Mouse (Mus musculus) layer of hippocampus, postnatal 14 days (tissue): ENCODE results near the gene Tnfsf13. TPM values are rescaled to one million over a fixed set of nuclear protein-coding genes. Genes with fewer than 3 reads are reported as not detected.
"Not testable (repeated sequence)": the region's sequence is repeated elsewhere in the genome, so short reads cannot be mapped to it uniquely, and the experiment has no call there.

ENCODE experiments used
- DNase-seq, 2 experiments: peaks; one replicate each; pipeline ENCODE4 v3.0.0; 2021 to 2022; ENCODE audit warnings: low spot score in 2 of 2, mixed read lengths in 1 of 2
- long read RNA-seq, 2 experiments: library from polyadenylated mRNA; stranded (forward); transcript quantifications; one replicate each; pipeline ENCODE4 v2.0.0; 2021
- total RNA-seq, 2 experiments: library from RNA; stranded (reverse); gene quantifications; 2 replicates each; pipeline ENCODE4 v1.2.3; 2021

Gene Tnfsf13
- 1 to 10 TPM in 1 of 2 experiments, under 1 TPM in 1; 0.88 to 1.1 TPM for total RNA-seq
- long read RNA-seq, experiment 1: 0 reads
- long read RNA-seq, experiment 2: 0 reads

DNA sequence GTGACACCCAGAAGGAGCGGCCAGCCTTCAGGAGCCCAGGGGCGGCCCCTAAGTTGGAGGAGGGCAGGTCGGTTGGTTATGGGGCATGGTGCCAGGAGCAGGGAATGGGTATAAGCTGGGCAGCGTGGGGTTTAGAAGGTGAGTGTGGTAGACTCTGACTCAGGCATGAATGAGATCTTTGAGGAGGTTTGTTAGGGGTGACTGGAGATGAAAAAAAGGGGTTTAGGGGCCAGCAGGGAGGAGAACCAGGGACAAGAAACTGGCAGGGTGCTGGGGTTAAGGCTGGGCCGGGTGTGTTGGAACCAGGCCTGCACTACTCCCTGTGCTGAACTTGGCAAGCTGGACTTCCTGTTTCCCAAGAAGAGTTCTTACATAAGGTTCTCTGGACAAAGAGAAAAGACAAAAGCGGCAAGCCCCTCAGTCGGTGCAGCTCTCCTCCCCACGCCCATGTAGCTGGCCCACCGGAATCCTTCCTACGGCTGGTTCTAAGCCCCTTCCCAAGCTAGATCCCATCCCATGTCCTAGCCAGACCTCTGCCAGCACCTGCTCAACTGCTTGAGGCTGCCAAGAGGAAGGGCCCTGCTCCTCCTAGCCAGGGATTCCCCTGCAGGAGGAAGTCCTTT, at the start of gene Tnfsf13:
Gene Tnfsf13, minus strand, starts transcription at position 259 of the 623 bp plus-strand sequence.
- peak in 1 of 2 experiments; percentile 77 for DNase-seq

DNA sequence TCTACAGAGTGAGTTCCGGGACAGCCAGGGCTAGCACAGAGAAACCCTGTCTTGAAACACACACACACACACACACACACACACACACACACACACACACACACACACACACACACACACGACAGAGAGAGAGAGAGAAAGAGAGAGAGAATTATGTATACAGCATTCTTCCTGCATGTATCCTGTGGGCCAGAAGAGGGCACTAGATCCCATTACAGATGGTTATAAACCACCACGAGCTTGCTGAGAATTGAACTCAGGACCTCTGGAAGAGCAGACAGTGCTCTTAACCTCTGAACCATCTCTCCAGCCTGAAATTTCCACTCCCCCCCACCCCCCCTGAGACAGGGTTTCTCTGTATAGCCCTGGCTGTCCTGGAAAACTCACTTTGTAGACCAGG, 45.8 kb upstream of the Tnfsf13 start:
- not testable (repeated sequence) for DNase-seq

DNA sequence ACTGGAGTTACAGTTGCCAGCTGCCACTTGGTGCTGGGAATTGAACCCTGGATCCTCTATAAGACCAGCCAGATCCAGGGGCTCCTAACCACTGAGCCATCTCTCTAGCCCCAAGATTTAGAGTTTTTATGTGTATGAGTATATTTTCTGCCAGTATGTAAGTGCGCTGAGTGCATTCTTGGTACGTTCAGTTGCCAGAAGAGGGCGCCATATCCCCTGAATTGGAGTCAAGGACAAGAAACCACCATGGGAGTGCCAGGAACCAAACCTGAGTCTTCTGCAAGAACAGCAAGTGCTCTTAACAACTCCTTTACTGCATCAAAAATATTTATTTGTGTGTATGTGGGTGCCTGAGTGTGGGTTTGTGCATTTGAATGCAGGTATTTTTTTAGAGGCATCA, 43.5 kb upstream of the Tnfsf13 start:
- DNase-seq: peak in 1 of 2 experiments; percentile 29

DNA sequence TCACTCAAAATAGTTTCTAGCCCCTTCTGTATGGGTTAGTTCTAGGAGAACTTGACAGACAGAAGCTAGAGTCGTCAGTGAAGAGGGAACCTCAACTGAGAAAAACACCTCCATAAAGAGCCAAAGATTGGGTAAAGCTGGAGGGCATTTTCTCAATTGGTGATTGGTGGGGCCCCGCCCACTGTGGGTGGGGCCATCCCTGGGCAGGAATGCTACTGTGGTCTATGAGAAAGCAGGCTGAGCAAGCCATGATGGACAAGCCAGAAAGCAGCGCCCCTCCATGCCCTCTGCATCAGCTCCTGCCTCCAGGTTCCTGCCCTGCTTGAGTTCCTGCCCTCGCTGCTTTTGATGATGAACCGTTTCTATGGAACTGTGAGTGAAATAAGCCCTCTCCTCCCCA, 40.4 kb upstream of the Tnfsf13 start:
- no peak for DNase-seq

DNA sequence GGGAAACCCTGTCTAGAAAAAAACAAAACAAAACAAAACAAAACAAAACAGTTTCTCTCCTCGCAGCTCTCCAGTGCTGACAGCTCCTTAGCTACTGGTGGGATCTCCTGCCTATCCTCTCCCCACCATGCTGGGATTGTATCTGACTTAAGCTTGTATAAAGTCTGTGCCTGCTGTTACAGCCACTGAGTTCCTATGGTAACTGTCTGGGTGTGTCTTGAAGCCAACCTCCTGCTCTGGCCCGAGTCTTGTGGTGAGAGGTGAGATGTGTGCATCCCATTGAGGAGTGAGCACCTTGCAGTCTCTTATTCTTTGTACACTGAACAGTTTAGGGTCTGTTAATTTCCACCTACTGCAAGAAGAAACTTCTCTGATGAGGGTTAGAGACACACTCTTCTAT, 37.5 kb upstream of the Tnfsf13 start:
- no peak for DNase-seq

DNA sequence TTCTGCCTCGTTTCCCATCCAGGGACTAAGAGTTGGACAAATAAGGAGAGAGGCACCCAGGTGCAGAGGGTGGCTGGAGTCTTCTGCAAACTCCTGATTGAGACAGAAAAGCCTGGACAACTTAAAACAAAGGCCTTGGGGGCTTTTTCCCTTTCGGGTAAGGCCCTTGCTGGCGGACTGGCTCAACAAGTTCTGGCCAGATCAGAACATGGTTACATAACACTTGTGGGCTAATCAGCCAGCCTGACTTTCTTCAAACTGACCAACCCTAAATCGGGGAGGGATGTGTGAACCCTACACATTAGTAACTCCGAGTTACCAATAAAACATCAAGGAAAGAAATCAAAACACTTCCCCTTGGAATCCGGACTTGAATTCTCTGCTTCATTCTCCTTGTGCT, 35.3 kb upstream of the Tnfsf13 start:
- no peak for DNase-seq

DNA sequence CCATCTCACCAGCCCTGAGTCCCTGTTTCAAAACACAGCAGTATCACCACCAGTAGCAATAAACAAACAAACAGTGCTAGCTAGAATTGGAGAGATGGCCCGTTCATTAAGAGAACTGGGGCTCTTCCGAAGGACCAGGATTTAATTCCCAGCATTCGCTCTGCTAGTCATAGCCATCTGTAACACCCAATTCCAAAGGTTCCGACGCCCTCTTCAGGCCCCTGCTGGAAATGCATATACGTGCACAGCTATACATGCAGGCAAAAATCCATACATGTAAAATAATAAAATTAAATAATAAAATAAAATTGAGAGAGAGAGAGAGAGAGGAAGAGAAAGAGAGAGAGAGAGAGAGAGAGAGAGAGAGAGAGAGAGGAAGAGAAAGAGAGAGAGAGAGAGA, 33.8 kb upstream of the Tnfsf13 start:
- DNase-seq: no peak

DNA sequence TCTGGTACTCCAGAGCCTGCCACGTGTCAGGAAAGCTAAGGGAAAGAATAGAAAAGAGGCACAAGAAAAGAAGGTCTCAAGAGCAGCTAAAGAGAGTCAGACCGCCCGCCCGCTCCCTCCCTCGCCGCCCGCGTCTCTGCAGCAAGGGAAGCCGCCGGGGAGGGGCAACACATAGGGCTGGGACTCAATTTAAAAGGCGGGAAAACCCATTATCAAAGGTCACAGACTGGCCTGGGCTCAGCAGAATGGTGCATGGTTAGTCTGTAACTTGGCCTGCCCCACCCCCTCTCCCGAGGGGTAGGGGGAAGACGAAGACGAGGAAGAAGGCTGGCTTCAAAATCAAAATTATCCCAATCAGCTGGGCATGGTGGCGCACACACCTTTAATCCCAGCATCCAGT, 33.1 kb upstream of the Tnfsf13 start:
- DNase-seq: no peak

DNA sequence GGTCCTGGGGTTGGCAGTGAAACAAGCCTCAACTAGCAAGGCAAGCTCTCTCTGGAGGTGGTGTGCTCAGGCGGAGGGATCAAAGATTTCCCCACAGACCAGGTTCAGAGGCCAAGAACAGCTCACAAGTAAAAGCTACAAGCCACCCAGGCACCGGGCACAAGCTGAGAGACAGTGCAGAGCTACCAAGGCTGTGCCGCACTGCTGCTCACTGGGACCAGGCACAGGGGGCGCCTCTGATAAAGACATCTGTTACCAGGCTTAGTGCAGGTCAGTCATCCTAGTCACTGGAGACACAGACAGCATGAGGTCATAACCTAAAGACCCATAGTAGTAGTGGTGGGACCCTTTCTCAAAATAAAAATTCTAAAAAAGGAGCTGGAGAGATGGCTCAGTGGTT, 31.4 kb upstream of the Tnfsf13 start:
- no peak for DNase-seq

DNA sequence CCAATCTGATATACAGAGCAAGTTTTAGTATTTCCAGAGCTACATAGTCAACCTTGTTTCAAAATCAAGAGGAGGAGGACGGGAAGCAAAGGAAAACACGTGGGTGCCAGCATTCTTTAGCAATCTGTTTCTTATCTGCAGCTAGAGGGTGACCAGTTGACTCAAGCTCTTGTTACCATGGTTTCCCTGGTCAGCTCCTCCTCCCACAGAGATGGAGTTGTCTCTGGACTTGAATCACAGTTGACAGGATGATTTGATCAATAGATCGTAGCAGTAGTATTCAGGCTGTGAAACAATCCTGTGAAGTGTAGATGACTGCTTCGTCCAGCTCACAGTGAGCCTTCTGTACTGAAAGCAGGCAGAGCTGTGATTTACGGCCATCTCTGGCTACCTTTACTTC, 30.3 kb upstream of the Tnfsf13 start:
- DNase-seq: no peak

DNA sequence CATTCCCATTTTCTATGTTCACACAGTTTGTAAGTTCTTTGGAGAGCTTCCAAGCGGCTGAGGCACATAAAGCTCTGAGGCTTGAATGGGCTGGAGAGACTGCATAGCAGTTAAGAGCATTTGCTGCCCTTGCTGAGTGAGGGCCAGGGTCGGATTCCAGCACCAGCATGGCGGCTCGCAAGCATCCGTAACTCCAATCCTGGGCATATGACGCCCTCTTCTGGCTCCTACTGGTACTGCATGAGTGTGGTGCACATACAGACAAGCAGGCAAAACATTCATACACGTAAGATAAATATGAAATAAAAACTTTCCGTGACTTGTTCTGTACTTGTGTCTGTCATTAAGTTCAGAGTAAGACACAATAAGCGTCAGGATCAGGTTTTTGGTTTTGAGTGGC, 29.9 kb upstream of the Tnfsf13 start:
- DNase-seq: no peak

DNA sequence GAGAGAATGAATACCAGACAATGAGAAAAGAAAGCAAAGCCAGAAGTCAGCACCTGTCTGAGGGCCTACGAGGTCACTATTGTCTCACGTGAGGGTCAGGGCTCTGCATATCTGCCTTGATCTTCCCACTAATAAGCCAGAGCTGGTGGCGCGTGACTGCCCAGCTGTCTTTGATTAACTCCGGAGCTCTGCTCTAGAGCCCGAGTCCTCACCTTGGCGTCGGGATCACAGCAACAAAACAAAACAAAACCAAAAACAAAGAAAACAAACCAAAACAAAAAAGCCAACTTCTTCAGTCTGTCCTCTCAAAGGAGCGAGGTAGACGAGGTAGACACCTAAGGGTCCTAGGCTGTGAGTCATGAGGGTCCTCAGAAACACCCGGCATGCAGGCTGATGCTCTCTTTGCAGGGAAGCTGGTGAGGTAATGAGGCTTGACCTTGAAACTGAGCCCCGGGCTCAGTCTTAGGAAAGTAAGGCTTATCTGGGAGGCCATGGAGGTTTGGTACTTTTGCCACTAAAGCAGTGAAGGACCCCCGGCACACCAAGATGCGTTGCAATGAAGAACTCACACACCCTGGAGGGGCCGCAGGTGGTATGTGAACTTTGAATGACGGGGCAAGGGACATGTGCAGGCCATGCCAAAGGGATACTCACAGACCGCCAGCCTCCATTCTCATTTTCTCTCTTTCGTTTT, 29.2 kb upstream of the Tnfsf13 start:
- no peak for DNase-seq

DNA sequence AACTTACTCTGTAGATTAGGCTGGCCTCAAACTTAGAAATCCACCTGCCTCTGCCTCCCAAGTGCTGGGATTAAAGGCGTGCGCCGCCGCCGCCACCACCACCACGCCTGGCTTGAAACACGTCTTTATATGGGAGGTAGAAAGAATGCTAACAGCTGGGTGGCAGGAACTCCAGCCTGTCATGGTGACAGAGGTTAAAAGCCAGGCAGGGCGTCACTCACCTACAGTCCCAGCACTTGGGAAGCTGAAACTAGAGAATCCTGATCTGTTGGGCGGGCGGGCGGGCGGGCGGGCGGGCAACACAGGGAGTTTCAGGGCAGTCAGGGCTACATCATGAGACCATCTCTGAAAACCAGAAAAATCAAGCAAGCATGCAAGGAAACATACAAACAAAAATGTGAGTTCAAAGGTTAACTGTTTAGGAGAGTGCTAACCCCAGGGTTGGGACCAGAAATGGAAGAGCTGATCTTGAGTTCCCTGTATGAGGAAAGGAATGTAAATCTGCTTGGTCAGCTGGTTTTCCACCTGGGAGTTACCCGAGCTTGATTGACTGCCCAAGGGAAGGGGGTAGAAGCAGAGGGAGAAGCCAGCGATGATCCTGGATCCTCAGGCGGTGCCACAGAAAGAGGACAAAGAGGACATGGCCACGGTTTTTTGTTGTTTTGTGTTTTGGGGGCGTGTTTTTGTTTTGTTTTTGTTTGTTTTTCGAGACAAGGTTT, 27.5 kb upstream of the Tnfsf13 start:
- no peak for DNase-seq

DNA sequence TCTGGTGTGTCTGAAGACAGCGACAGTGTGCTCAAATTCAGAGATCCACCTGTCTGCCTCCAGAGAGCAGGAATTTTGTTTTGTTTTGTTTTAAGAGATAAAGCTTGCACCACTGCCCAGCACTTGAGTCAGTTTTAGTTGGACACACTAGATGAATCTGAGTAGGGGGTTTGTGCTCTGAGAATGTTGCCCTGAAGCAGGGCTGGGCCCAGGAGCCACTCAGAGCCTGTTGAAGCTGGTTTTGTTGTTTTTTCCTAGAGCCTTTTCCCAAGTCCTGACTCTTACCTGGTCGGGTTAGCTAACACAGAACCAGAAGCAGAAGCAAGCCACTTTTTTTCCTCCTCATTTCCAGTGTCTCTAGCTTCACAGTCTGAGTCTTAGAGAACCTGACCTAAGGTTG, 25.5 kb upstream of the Tnfsf13 start:
- no peak for DNase-seq

DNA sequence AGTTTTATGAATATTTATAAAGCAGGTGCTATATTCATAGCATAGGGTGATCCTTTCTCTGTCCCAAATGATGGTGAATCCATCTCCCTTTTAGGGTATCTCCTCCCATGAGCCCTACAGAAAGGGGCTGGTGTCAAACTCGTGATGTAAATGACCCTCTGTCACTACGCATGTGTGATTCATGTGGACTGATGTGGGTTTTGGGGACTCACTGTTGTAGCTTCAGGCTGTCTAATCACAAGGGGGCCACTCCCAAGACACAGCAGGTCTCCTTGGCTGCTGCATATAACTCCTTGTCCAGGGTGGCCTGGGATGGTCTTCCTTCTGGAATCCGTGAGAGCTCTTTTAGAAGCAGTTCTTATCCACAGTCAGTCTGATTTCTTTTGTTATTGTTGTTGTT, 24.9 kb upstream of the Tnfsf13 start:
- no peak for DNase-seq

DNA sequence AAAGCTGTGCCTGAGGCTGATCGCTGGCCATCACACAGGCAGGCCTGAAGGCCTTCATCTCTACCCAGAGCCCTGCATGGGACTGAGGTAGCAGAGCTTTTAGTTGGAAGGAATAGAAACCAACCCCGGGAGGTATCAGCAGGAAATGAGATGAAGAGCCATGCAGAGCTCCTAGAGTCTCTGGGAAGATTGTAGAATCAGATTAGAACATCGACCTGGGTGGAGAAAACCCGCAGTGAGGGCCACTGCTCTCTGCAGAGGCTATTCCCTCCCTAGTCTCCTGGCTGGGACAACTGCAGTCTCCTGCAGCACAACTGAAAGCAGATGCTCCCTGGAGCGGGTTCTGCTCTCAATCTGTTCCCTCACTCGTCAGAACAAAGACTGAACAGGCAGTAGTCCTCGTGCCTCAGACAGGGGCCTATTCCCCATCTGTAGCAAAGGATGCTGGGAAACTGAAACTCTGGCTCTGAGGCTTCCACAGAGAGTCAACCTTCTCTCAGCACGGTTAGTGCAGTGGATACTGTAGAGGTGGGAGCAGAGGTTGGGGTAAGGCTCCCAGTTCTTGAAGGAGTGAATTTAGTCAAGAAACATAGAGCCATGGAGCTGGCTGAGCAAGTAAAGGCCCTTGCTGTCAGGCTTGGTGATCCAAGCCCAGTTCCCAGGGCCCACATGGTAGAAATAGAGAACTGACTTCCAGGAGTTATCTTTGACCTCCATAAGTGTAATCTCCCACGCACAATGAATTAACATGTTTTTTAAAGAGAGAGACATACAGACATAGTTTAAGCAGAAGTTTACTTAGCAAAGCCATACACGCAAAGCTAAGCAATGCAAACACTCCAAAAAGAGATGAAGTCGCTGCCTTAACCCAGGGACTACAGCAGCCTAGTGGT, 24.2 kb upstream of the Tnfsf13 start:
- DNase-seq: peak in 1 of 2 experiments; percentile 47

DNA sequence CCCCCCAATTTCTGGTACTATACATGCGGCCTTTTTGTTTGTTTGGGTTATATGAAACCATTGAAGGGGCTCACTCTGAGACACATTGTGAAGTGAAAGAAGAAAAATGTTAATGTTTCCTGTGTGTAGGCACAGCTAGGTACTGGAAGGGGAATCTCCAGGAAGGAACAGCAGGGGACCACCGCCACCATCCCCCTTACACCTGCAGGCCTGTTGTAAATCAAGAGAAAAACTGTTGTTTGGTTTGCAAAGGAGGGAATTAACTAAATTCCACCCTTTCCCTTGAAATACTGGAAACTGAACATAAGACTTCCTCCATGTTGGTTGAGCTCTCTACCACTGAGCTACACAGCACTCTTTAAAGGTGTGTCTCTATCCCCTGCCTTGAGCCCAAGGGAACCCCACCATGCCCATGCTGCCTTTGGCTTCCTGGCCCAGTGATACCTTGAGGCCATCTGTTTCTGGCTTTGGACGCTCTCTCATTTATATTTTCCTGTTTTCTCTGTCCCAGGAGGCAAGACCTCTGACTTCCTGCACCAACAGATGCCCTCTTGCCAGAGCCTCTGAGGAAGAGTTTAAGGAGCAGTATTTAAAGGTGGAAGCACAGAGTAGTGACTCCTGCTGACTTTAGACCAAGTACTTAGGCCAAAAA, 23.2 kb upstream of the Tnfsf13 start:
- no peak for DNase-seq

DNA sequence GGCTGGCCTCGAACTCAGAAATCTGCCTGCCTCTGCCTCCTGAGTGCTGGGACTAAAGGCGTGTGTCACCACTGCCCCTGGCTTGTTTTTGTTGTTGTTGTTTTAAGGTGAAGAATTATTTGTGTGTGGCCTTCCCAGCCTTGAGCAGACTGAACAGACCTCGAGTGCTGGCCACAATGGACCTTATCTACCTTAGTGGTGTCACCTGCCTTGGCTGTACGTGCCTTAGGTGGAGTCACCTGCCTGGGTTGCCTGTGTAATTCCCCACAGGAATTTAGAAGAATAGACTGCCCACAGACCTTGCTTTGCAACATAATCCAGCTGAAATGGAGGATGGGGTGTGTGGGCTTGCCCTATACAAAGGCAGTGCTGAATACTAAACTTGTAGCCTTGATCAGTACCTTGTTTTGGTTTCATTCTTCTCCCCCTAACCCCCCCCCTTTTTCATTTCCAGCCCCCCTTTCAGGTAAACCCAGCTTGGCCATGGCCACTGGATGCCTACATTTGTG, 22.3 kb upstream of the Tnfsf13 start:
- no peak for DNase-seq

DNA sequence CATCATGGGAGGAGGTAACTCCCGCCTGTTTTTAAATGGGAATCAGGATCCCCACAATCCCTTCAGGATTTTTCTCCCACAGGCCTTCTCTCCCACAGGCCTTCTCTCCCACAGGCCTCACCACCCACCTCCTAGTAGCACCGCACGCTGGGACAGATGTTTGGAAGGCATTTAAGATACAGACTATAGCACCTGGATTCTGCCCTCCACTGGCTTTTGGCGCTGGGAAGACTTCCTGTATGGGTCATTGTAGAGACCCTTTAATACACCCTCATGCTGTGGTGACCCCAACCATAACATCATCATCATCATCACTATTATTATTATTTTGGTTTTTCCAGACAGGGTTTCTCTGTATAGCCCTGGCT, 21.9 kb upstream of the Tnfsf13 start:
- DNase-seq: no peak

DNA sequence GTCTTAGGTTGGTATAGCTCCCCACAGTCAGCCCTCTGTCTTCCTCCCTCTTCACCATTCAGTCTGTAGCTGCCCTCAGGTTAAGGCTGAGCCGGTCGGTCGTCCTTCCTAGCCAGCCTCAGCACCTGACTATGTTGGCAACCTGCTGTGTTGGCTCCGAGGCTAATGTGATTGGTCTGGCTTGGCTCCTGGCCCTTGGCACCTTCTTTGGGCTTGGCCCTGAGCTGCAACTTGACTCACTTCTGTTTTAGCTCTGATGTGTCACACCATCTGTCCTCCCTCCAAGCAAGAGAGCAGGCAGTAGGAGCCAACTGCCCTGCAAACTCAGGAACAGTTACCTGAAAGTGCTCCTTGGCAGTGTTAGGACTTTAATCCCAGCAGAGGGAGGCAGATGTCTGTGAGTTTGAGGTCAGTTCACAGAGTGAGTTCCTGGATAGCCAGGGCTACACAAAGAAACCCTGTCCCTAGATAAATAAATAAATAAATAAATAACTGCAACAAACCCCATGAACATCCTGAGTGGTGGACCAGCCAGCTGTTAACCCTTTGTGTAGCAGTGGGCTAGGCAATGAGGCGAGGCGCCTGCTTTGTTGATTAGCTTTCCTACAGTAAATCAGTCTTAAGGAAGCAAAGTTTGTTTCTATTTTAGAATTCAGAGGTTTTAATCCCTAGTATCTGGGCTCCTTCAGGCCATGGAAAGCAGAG, 21.3 kb upstream of the Tnfsf13 start:
- DNase-seq: peak in 1 of 2 experiments; percentile 36
